Mouse (Mus musculus): ENCODE data around the gene Nfic.

Nfic gene

GRCm38 (mm10) chr10:81455181-81455895, at the start of gene Nfic:
Gene Nfic (minus strand): TSS chr10:81455635.
- DNase-seq, result peak in 1 of 2 experiments; percentile 20

DNA sequence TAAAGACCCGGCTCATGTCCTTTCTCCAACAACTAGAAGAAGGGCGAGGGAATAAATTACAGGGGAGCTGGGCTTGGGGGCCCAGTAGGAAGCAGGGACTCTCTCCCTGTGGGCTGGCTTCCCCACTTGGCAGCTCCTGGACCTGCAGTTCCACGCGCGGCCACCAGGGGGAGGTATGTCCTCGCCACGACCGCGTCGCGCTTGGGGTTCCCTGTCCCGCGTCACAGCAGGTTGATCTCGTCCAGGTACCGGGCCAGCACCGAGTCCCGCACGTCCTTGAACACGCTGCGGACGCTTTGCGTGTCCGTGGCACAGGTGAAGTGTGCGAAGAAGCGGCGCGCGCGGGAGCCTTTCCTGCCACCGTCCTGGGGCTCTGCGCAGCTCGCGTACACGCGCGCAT, 47.2 kb upstream of the Nfic start:
- peak; percentile 85 to 93 for DNase-seq

DNA sequence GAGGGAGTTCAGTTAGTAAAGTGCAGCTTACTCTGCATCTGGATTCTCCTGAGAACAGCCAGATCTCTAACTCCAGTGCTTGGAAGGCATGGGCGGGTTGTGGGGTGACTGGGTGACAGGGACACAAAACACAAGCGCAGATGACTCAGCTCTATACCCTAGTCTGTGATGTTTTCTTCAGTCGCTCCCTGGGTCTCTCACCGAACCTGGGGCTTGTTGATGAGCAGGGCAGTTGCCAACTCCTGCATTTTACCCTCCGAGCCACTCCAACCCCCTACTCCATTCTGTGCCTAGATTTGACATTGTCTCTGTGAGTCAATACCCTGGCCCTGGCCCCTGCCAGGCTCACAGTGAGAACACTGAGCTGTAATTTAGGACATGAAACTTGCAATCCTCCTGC, 46.4 kb upstream of the Nfic start:
- no peak for DNase-seq

DNA sequence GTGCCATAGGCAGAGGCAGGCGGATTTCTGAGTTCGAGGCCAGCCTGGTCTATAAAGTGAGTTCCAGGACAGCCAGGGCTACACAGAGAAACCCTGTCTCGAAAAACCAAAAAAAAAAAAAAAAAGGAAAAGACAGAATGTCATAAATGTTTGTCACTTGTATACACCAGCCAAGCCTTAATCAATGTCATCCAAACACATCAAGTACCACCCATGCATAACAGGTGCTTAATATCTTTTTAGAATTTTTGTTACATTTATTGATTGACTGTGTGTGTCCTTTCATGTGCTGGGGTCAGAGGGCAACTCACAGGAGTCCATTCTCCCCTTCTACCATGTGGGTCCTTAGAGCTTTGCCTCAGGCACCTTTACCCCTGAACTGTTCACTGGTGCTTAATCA, 44.6 kb upstream of the Nfic start, which contains the start of gene S1pr4:
Gene S1pr4, minus strand, starts transcription at position 101 of the 400 bp plus-strand sequence.
- DNase-seq, result no peak

GRCm38 (mm10) chr10:81499250-81499901, 43.9 kb upstream of the Nfic start:
- peak; percentile 75 to 83 for DNase-seq

- DNase-seq, result peak in 1 of 2 experiments; percentile 42
These were observed 43.1 kb upstream of the Nfic start for GRCm38 (mm10) chr10:81498316-81499249.

DNA sequence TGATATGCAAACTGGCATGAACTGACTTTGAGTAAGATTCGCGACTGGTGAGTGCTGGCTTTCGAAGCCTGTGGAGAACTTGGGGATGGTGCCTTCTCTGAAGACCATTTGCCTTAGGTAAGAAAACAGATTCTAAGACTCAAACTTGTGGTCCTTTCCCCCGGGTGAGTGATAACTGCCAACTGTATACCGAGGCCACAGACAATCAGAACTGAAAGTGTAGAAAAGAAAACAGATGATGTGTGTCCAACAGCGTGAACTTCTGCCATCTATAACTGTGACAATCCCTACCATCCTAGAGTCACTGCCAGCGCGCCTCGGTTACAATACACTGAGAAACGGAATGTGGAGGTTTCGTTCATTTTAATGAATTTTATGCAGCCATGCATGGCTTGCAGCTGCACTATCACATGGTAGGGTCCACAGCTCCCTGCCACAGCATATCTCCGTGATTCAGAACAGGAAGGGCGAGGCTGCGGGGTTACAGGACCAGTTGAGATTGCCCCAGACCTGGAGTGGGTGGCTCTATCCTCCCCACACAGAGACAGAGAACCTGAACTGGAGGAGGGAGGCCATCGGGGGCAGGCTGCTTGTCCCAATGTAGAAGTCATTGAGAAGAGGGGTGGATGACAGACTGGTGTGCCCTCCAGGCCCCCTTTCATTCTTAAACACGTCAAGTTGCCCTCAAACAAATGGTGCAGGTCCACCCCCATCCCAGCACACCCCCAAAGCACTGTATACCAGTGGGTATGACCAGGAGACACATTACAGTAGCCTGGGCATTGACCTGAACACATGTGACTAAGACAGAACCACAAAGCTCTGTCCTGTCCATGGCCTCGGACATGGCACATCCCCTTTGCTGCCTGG, 42.2 kb upstream of the Nfic start:
- peak in 1 of 2 experiments; percentile 47 for DNase-seq

- no peak for DNase-seq
These were observed 41.5 kb upstream of the Nfic start for GRCm38 (mm10) chr10:81496969-81497368.

GRCm38 (mm10) chr10:81496264-81496901, 40.9 kb upstream of the Nfic start, which contains the start of gene Ncln:
Gene Ncln (minus strand): TSS chr10:81496392.
- peak; percentile 98 to 99 for DNase-seq

DNA sequence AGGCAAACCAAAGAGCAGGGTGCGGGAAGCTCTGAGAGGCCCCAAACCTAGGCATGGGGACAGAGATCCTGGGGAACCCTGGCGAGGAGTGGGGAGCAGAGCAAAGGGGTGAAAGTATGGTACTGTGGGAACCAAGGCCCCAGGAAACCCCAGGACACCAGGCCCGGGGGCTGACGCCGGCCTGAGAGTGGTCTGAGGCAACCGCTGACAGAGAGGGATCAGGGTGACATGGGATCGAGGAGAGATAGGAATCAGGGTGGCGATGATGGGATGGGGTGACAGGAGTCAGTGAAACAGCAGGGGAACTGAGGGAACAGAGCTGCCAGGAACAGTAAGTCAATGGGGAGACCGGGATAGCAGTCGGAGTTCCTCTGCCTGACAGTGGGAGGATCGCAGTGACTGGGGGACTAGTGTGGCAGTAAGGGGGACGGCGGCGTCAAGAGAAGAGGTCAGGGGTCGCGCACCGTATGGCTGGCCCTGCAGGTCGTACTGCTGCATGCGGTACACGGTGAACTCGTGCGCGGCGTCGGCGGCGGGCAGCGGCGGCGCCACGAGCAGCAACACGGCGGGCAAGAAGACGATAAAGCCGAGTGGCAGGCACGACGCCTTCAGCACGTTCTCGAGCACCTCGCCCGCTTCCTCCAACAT, 40.3 kb upstream of the Nfic start:
- DNase-seq, result peak in 1 of 2 experiments; percentile 24

- peak in 1 of 2 experiments; percentile 25 for DNase-seq
These were observed 39.7 kb upstream of the Nfic start for GRCm38 (mm10) chr10:81495151-81495550.

GRCm38 (mm10) chr10:81494260-81495041, 39.0 kb upstream of the Nfic start:
- peak; percentile 57 to 58 for DNase-seq

- peak in 1 of 2 experiments; percentile 29 for DNase-seq
These were observed 38.3 kb upstream of the Nfic start for GRCm38 (mm10) chr10:81493601-81494220.

GRCm38 (mm10) chr10:81492606-81493240, 37.3 kb upstream of the Nfic start:
- no peak for DNase-seq

GRCm38 (mm10) chr10:81491018-81491417, 35.6 kb upstream of the Nfic start:
- DNase-seq, result no peak

DNA sequence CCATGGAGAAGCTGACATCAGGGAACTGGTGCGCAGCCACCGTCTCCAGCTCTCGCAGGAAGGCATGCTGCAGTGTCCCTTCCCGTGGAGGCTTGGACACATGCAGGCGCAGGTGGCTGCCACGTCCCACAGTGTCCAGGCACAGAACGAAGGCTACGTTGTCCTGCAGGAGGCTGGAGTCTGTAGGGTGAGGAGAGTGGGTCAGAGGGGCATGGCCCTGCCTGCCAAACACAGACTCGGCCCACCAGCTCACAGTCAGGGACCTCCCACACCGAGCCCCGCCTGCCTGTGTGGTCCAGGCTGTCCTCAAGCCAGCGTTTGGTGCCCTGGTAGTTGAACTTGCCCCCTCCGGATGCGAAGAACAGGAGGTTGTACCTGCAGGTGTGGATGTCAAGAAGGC, 34.5 kb upstream of the Nfic start:
- DNase-seq, result no peak

DNA sequence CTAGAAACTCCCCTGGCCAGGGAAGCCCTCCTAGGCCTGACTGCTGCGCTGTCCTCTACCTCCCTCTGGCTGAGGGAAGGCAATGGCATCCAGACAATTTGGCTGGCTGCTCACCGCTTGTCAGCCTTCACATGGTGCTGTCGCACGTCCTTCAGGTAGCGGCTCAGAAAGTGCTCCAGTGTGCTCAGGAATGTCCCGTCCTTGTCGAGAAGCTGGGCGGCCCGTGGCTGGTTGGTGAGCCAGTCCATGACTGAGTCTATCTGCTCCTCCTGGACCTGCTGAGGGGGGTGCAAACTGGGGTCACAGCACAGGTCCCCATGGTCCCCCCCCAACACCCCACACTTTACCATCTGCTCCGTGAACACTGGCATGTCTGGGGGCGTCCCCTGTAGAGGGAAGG, 32.6 kb upstream of the Nfic start:
- DNase-seq, result peak in 1 of 2 experiments; percentile 27

GRCm38 (mm10) chr10:81486496-81486895, 31.1 kb upstream of the Nfic start:
- peak in 1 of 2 experiments; percentile 29 for DNase-seq

- no peak for DNase-seq
These were observed 30.1 kb upstream of the Nfic start for GRCm38 (mm10) chr10:81485479-81486018.
